Mouse (Mus musculus): ENCODE measurements around the gene Lamb3. TPM values are rescaled to one million over a fixed set of nuclear protein-coding genes. Genes with fewer than 3 reads are reported as not detected.
"Not testable (repeated sequence)": the region's sequence is repeated elsewhere in the genome, so short reads cannot be mapped to it uniquely, and the experiment has no call there.

Gene Lamb3
- polyA plus RNA-seq, 1 experiment from 2014 or later, result 0.49 TPM

GRCm38 (mm10) chr1:193250026-193250425 lies 42.5 kb downstream of the Lamb3 start:
- no peak for ATAC-seq (ENCODE audit: low FRiP score, low TSS enrichment)
- no peaks in the 10 kb centered on the region for H3K27me3 ChIP-seq (ENCODE audit: control insufficient read depth, insufficient read depth, low read length)
- H3K27ac ChIP-seq (ENCODE audit: low read depth, low read length), result no peak overlapping the region
- H3K4me2 ChIP-seq (replicated peaks; ENCODE audit: low read depth, low read length), result no peak overlapping the region
- peaks cover 4% of the 10 kb centered on the region; the same call in 1 of the 2 replicates for H3K4me1 ChIP-seq (ENCODE audit: control insufficient read depth, insufficient read depth, low read length)
- no peak overlapping the region for H3K9ac ChIP-seq (ENCODE audit: low read depth, low read length)
- no peak overlapping the region for H3K4me3 ChIP-seq (ENCODE audit: low read length)
- 89% methylated on average over 2 of the region's 2 CpGs for WGBS
- no peaks in the 10 kb centered on the region for H3K9me3 ChIP-seq (ENCODE audit: control insufficient read depth, low read length)
- H3K36me3 ChIP-seq (ENCODE audit: control insufficient read depth, insufficient read depth, low read length), result no peaks in the 10 kb centered on the region

GRCm38 (mm10) chr1:193251386-193251785 lies 43.9 kb downstream of the Lamb3 start:
- no peak overlapping the region for H3K9ac ChIP-seq (ENCODE audit: low read depth, low read length)

GRCm38 (mm10) chr1:193252616-193253015 lies 45.1 kb downstream of the Lamb3 start:
- 8% methylated on average over 5 of the region's 5 CpGs for WGBS
- Histone ChIP-seq H3K4me1 (ENCODE audit: control insufficient read depth, insufficient read depth, low read length) (peaks cover 4% of the 10 kb centered on the region; the same call in 1 of the 2 replicates), H3K9me3 (ENCODE audit: control insufficient read depth, low read length) (no peaks in the 10 kb centered on the region), H3K9ac (ENCODE audit: low read depth, low read length) (no peak overlapping the region), H3K4me2 (replicated peaks; ENCODE audit: low read depth, low read length) (no peak overlapping the region), H3K4me3 (ENCODE audit: low read length) (no peak overlapping the region), H3K27me3 (ENCODE audit: control insufficient read depth, insufficient read depth, low read length) (no peaks in the 10 kb centered on the region), H3K36me3 (ENCODE audit: control insufficient read depth, insufficient read depth, low read length) (no peaks in the 10 kb centered on the region), H3K27ac (ENCODE audit: low read depth, low read length) (no peak overlapping the region)
- peak; percentile 56; the same call in 1 of the 2 replicates for ATAC-seq (ENCODE audit: low FRiP score, low TSS enrichment)

More at GRCm38 (mm10) chr1:193251386-193251785, 43.9 kb downstream of the Lamb3 start:
- peak; percentile 37; the same call in 1 of the 2 replicates for ATAC-seq (ENCODE audit: low FRiP score, low TSS enrichment)
- peaks cover 4% of the 10 kb centered on the region; the same call in 1 of the 2 replicates for H3K4me1 ChIP-seq (ENCODE audit: control insufficient read depth, insufficient read depth, low read length)
- H3K36me3 ChIP-seq (ENCODE audit: control insufficient read depth, insufficient read depth, low read length), result no peaks in the 10 kb centered on the region
- H3K4me3 ChIP-seq (ENCODE audit: low read length), result no peak overlapping the region
- WGBS, result 48% methylated on average over 7 of the region's 7 CpGs
- H3K27me3 ChIP-seq (ENCODE audit: control insufficient read depth, insufficient read depth, low read length), result no peaks in the 10 kb centered on the region
- H3K4me2 ChIP-seq (replicated peaks; ENCODE audit: low read depth, low read length), result no peak overlapping the region
- no peaks in the 10 kb centered on the region for H3K9me3 ChIP-seq (ENCODE audit: control insufficient read depth, low read length)
- no peak overlapping the region for H3K27ac ChIP-seq (ENCODE audit: low read depth, low read length)

- H3K4me2 ChIP-seq (replicated peaks; ENCODE audit: low read depth, low read length); ATAC-seq (ENCODE audit: low FRiP score, low TSS enrichment); H3K9ac ChIP-seq (ENCODE audit: low read depth, low read length); H3K4me1 ChIP-seq (ENCODE audit: control insufficient read depth, insufficient read depth, low read length); H3K27ac ChIP-seq (ENCODE audit: low read depth, low read length); H3K4me3 ChIP-seq (ENCODE audit: low read length); H3K36me3 ChIP-seq (ENCODE audit: control insufficient read depth, insufficient read depth, low read length); H3K9me3 ChIP-seq (ENCODE audit: control insufficient read depth, low read length); H3K27me3 ChIP-seq (ENCODE audit: control insufficient read depth, insufficient read depth, low read length): not testable (repeated sequence)
- 68% methylated on average over 3 of the region's 3 CpGs for WGBS
Observed at GRCm38 (mm10) chr1:193253895-193254294, 46.4 kb downstream of the Lamb3 start.

GRCm38 (mm10) chr1:193255032-193255431 lies 47.5 kb downstream of the Lamb3 start:
- WGBS, result 67% methylated on average over 8 of the region's 8 CpGs
- Histone ChIP-seq H3K4me1 (ENCODE audit: control insufficient read depth, insufficient read depth, low read length) (peaks cover 4% of the 10 kb centered on the region; the same call in 1 of the 2 replicates), H3K36me3 (ENCODE audit: control insufficient read depth, insufficient read depth, low read length) (no peaks in the 10 kb centered on the region), H3K27me3 (ENCODE audit: control insufficient read depth, insufficient read depth, low read length) (no peaks in the 10 kb centered on the region), H3K4me2 (replicated peaks; ENCODE audit: low read depth, low read length) (no peak overlapping the region), H3K9me3 (ENCODE audit: control insufficient read depth, low read length) (no peaks in the 10 kb centered on the region), H3K9ac (ENCODE audit: low read depth, low read length) (no peak overlapping the region), H3K4me3 (ENCODE audit: low read length) (no peak overlapping the region), H3K27ac (ENCODE audit: low read depth, low read length) (no peak overlapping the region)
- ATAC-seq (ENCODE audit: low FRiP score, low TSS enrichment), result no peak

- Histone ChIP-seq H3K9ac (ENCODE audit: low read depth, low read length) (no peak overlapping the region), H3K4me3 (ENCODE audit: low read length) (no peak overlapping the region), H3K27me3 (ENCODE audit: control insufficient read depth, insufficient read depth, low read length) (no peaks in the 10 kb centered on the region), H3K4me1 (ENCODE audit: control insufficient read depth, insufficient read depth, low read length) (peaks cover 4% of the 10 kb centered on the region; the same call in 1 of the 2 replicates), H3K4me2 (replicated peaks; ENCODE audit: low read depth, low read length) (no peak overlapping the region), H3K9me3 (ENCODE audit: control insufficient read depth, low read length) (no peaks in the 10 kb centered on the region), H3K27ac (ENCODE audit: low read depth, low read length) (no peak overlapping the region), H3K36me3 (ENCODE audit: control insufficient read depth, insufficient read depth, low read length) (no peaks in the 10 kb centered on the region)
- 30% methylated on average over 3 of the region's 3 CpGs for WGBS
- ATAC-seq (ENCODE audit: low FRiP score, low TSS enrichment), result peak; percentile 32; the same call in 1 of the 2 replicates
Observed at GRCm38 (mm10) chr1:193255488-193256288, 48.2 kb downstream of the Lamb3 start.

- H3K4me2 ChIP-seq (replicated peaks; ENCODE audit: low read depth, low read length), result no peak overlapping the region
- peaks cover 4% of the 10 kb centered on the region; the same call in 1 of the 2 replicates for H3K4me1 ChIP-seq (ENCODE audit: control insufficient read depth, insufficient read depth, low read length)
- H3K36me3 ChIP-seq (ENCODE audit: control insufficient read depth, insufficient read depth, low read length), result no peaks in the 10 kb centered on the region
- H3K27ac ChIP-seq (ENCODE audit: low read depth, low read length), result no peak overlapping the region
- no peak overlapping the region for H3K4me3 ChIP-seq (ENCODE audit: low read length)
- no peak overlapping the region for H3K9ac ChIP-seq (ENCODE audit: low read depth, low read length)
- no peaks in the 10 kb centered on the region for H3K27me3 ChIP-seq (ENCODE audit: control insufficient read depth, insufficient read depth, low read length)
- ATAC-seq (ENCODE audit: low FRiP score, low TSS enrichment), result 0 out of 2 replicates have a peak, but pooled peaks have one; percentile 10
- H3K9me3 ChIP-seq (ENCODE audit: control insufficient read depth, low read length), result no peaks in the 10 kb centered on the region
Observed at GRCm38 (mm10) chr1:193256289-193256577, 48.7 kb downstream of the Lamb3 start.

GRCm38 (mm10) chr1:193256621-193257098 lies 49.2 kb downstream of the Lamb3 start:
- Histone ChIP-seq H3K36me3 (ENCODE audit: control insufficient read depth, insufficient read depth, low read length) (no peaks in the 10 kb centered on the region), H3K9ac (ENCODE audit: low read depth, low read length) (no peak overlapping the region), H3K27ac (ENCODE audit: low read depth, low read length) (no peak overlapping the region), H3K4me1 (ENCODE audit: control insufficient read depth, insufficient read depth, low read length) (peaks cover 4% of the 10 kb centered on the region; the same call in 1 of the 2 replicates), H3K27me3 (ENCODE audit: control insufficient read depth, insufficient read depth, low read length) (no peaks in the 10 kb centered on the region), H3K9me3 (ENCODE audit: control insufficient read depth, low read length) (no peaks in the 10 kb centered on the region), H3K4me2 (replicated peaks; ENCODE audit: low read depth, low read length) (no peak overlapping the region), H3K4me3 (ENCODE audit: low read length) (no peak overlapping the region)
- no peak for ATAC-seq (ENCODE audit: low FRiP score, low TSS enrichment)
- 53% methylated on average over 5 of the region's 5 CpGs for WGBS

GRCm38 (mm10) chr1:193259559-193259958 lies 52.1 kb downstream of the Lamb3 start:
- no peaks in the 10 kb centered on the region for H3K27me3 ChIP-seq (ENCODE audit: control insufficient read depth, insufficient read depth, low read length)
- WGBS, result 87% methylated on average over 9 of the region's 9 CpGs
- H3K9me3 ChIP-seq (ENCODE audit: control insufficient read depth, low read length), result no peaks in the 10 kb centered on the region
- no peak overlapping the region for H3K4me2 ChIP-seq (replicated peaks; ENCODE audit: low read depth, low read length)
- no peak overlapping the region for H3K27ac ChIP-seq (ENCODE audit: low read depth, low read length)
- ATAC-seq (ENCODE audit: low FRiP score, low TSS enrichment), result no peak
- H3K4me3 ChIP-seq (ENCODE audit: low read length), result no peak overlapping the region
- no peak overlapping the region for H3K9ac ChIP-seq (ENCODE audit: low read depth, low read length)
- no peaks in the 10 kb centered on the region for H3K36me3 ChIP-seq (ENCODE audit: control insufficient read depth, insufficient read depth, low read length)
- H3K4me1 ChIP-seq (ENCODE audit: control insufficient read depth, insufficient read depth, low read length), result peaks cover 3% of the 10 kb centered on the region

All from kidney, embryonic 14.5 days (tissue).